Mouse (Mus musculus) central nervous system, embryonic 18 days (tissue): ENCODE measurements around the gene Krtap17-1. TPM values are rescaled to one million over a fixed set of nuclear protein-coding genes. Genes with fewer than 3 reads are reported as not detected.

Experiments
- polyA plus RNA-seq: library from polyadenylated mRNA; depleted of rRNA; stranded (reverse); fragments of >200 nt; gene quantifications from 2 replicates; pipeline ENCODE4 v1.2.3, GENCODE M21; 2012; rRNA removed

Krtap17-1 gene
- polyA plus RNA-seq = 0.52 and 0.53 TPM in 2 replicates

DNA sequence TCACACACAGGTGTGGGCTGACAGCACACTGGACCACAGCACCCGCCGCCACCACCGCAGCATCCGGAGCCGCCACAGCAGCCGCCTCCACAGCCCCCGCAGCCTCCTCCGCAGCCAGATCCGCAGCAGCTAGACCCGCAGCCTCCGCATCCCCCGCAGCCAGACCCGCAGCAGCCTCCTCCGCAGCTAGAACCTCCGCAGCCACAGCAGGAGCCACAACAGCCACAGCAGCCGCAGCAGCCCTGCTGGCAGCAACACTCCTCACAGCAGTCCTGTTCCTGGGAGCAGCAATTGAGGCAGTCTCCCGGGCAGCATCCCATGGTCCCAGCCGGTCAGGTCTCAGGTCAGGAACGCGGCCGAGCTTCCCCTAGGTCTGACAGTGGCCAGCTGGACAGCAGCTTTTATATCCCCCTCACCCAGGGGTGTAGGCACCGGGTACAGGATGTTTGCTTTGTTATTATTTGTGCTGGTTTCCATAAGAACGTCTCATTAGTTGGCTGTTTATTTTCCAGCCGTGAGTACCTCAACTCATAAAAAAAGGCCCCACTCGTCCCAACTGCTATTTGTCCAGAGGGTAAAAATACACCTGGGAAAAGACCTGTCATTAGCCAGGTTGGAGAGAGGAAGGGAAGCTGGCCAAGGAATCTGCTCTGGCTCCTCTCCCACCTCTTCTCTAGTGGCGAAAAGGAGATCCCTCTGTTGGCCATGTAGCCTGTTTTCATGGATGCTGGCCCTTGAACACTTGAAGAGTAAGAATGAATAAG is at the start of gene Krtap17-1:
TSS of gene Krtap17-1 (minus strand) at position 375 of the 764 bp plus-strand sequence.

GRCm38 (mm10) chr11:100041454-100041853 is 47.7 kb upstream of the Krtap17-1 start, which contains the start of gene Krt34:
Gene Krt34 (minus strand): TSS chr11:100041554.

DNA sequence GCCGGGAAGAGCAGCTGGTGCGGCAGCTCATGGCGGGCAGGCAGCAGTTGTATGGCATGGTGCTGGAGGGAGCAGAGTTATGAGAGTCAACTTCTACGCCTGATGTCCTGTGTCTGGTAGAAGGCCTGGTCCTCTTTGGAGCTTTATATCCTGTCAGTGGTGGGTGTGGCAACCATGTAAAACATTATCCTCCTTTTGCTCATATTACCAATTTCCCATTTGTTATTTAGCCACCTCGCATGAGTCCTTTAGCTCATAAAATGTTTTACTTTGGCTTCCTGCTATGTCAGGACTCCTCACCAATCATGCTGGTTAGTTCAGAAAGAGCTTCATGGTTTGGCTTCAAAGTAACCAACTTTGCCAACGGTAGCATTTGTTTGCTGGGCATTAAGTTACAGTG is 36.0 kb upstream of the Krtap17-1 start, which contains the start of gene Krt33b:
TSS of gene Krt33b (minus strand) at position 101 of the 400 bp plus-strand sequence.

GRCm38 (mm10) chr11:100016112-100016511 is 22.3 kb upstream of the Krtap17-1 start, which contains the start of gene Krt33a:
Gene Krt33a (minus strand): TSS chr11:100016212.

GRCm38 (mm10) chr11:99986180-99986647 is 7.6 kb downstream of the Krtap17-1 start, which contains the start of gene Krtap16-1:
Gene Krtap16-1 (minus strand): TSS chr11:99986597.

DNA sequence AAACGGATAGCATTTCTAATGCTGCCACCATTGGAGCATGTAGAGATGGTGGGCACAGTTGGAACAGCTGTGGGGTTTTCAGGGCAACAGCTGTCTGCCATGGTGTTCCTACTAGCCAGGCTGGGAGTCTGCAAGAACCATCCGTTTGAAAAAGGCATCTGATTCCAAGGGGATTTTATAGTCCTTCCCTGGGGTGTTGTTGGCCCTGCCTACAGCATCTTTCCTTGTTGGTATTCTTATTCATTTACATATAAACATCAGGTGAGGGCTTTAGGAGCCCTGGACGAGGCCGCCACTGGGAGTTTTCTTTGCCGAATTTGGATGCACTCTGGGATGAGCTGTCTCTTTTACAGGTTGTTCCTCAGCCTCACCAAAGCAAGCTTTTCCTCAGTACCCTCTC is 14.8 kb downstream of the Krtap17-1 start, which contains the start of gene Krtap29-1:
TSS of gene Krtap29-1 (minus strand) at position 101 of the 400 bp plus-strand sequence.

DNA sequence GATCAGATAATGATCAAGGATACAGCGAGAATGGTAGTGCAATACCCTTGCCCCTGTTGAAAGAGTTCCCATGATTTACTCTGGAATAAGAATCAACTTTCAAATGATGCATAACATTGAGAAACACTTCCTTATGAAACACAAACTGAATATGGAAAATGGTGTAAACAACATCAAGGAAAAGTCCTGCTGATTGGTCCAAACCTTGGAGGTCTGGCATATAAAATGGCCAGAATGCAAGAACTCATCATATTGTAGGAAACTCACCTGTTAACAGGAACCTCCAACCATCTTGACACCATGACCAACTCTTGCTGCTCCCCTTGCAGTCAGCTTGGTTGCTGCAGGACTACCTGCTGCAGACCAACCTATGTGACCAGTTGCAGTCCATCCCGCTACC is 45.6 kb downstream of the Krtap17-1 start, which contains the start of gene Krtap9-5:
TSS of gene Krtap9-5 (plus strand) at position 301 of the 400 bp plus-strand sequence.

Other genes starting within 250 kb of the Krtap17-1 start
- not detected in 2 replicates for gene Gm11595, start 221.1 kb downstream of the Krtap17-1 start, polyA plus RNA-seq
- gene Krtap4-8, start 213.3 kb downstream of the Krtap17-1 start, polyA plus RNA-seq = not detected in 2 replicates
- gene Krtap4-9, start 208.8 kb downstream of the Krtap17-1 start, polyA plus RNA-seq = not detected in 2 replicates
- not detected in 2 replicates for gene Gm11596, start 200.5 kb downstream of the Krtap17-1 start, polyA plus RNA-seq
- gene Gm11569, start 195.1 kb downstream of the Krtap17-1 start, polyA plus RNA-seq = 0.07 TPM in 1 of 2 replicates, not detected in the other
- gene Gm11554, start 189.5 kb downstream of the Krtap17-1 start, polyA plus RNA-seq = not detected in 2 replicates
- gene Krtap4-13, start 184.1 kb downstream of the Krtap17-1 start, polyA plus RNA-seq = not detected in 2 replicates
- not detected in 2 replicates for gene Gm11564, start 178.3 kb downstream of the Krtap17-1 start, polyA plus RNA-seq
- not detected in 2 replicates for gene 2300003K06Rik, start 155.9 kb downstream of the Krtap17-1 start, polyA plus RNA-seq
- gene Krtap4-16, start 142.4 kb downstream of the Krtap17-1 start, polyA plus RNA-seq = not detected in 2 replicates
- gene Gm11568, start 136.1 kb downstream of the Krtap17-1 start, polyA plus RNA-seq = not detected in 2 replicates
- gene Gm11559, start 129.5 kb downstream of the Krtap17-1 start, polyA plus RNA-seq = not detected in 2 replicates
- not detected in 2 replicates for gene Krtap9-1, start 120.6 kb downstream of the Krtap17-1 start, polyA plus RNA-seq
- not detected in 2 replicates for gene Gm11567, start 114.8 kb downstream of the Krtap17-1 start, polyA plus RNA-seq
- gene Krtap31-1, start 86.1 kb downstream of the Krtap17-1 start, polyA plus RNA-seq = 0.13 TPM in 1 of 2 replicates, not detected in the other
- not detected in 2 replicates for gene Gm11565, start 79.2 kb downstream of the Krtap17-1 start, polyA plus RNA-seq
- not detected in 2 replicates for gene Krtap31-2, start 57.7 kb downstream of the Krtap17-1 start, polyA plus RNA-seq
- not detected in 2 replicates for gene Krtap9-5, start 45.5 kb downstream of the Krtap17-1 start, polyA plus RNA-seq
- not detected in 2 replicates for gene Krtap29-1, start 14.9 kb downstream of the Krtap17-1 start, polyA plus RNA-seq
- not detected in 2 replicates for gene Krtap16-1, start 7.4 kb downstream of the Krtap17-1 start, polyA plus RNA-seq
- gene Krt33a, start 22.2 kb upstream of the Krtap17-1 start, polyA plus RNA-seq = 0.04 TPM in 1 of 2 replicates, not detected in the other
- 0.11 TPM in 1 of 2 replicates, not detected in the other for gene Krt33b, start 35.9 kb upstream of the Krtap17-1 start, polyA plus RNA-seq
- gene Krt34, start 47.6 kb upstream of the Krtap17-1 start, polyA plus RNA-seq = not detected in 2 replicates
- not detected in 2 replicates for gene Krt31, start 56.6 kb upstream of the Krtap17-1 start, polyA plus RNA-seq
- gene Krt32, start 94.2 kb upstream of the Krtap17-1 start, polyA plus RNA-seq = 0.08 TPM in 1 of 2 replicates, not detected in the other
- not detected in 2 replicates for gene Krt35, start 102.2 kb upstream of the Krtap17-1 start, polyA plus RNA-seq
- gene Krt36, start 111.6 kb upstream of the Krtap17-1 start, polyA plus RNA-seq = 0.04 TPM in 1 of 2 replicates, not detected in the other
- 0.03 and 5.1 TPM in 2 replicates for gene Krt13, start 127.6 kb upstream of the Krtap17-1 start, polyA plus RNA-seq
- 0.32 and 9.2 TPM in 2 replicates for gene Krt15, start 141.9 kb upstream of the Krtap17-1 start, polyA plus RNA-seq
- gene Krt19, start 154.7 kb upstream of the Krtap17-1 start, polyA plus RNA-seq = 5.8 and 82.5 TPM in 2 replicates
- gene Krt9, start 199.3 kb upstream of the Krtap17-1 start, polyA plus RNA-seq = 0.12 and 0.16 TPM in 2 replicates
- 0.53 and 25.9 TPM in 2 replicates for gene Krt14, start 213.6 kb upstream of the Krtap17-1 start, polyA plus RNA-seq